Mouse (Mus musculus) CH12.LX (cell line): ENCODE data around the gene Gm13272. TPM values are rescaled to one million over a fixed set of nuclear protein-coding genes. Genes with fewer than 3 reads are reported as not detected.
"Not testable (repeated sequence)": the region's sequence is repeated elsewhere in the genome, so short reads cannot be mapped to it uniquely, and the experiment has no call there.

Experiments
- DNase-seq: peaks from one replicate; pipeline ENCODE4 v3.0.0-alpha.2; 2013; ENCODE audit errors: extremely low read depth
- H3K27ac ChIP-seq: 2 replicates; pipeline ENCODE4 v1.5.1; 2012; ENCODE audit warnings: low read depth, mild to moderate bottlenecking, control low read depth, moderate library complexity; ENCODE audit not compliant: insufficient read depth
- H3K27me3 ChIP-seq: replicated peaks from 2 replicates; pipeline ENCODE3; 2012; ENCODE audit warnings: inconsistent platforms
- H3K36me3 ChIP-seq, 2 experiments: replicated peaks in 1 of 2; 2 replicates each; pipeline versions ENCODE3 to v1.6.1; 2012; ENCODE audit warnings: inconsistent platforms in 1 of 2, low read length in 1 of 2, mild to moderate bottlenecking in 1 of 2, mixed read lengths in 1 of 2, moderate library complexity in 1 of 2; ENCODE audit not compliant: control insufficient read depth in 1 of 2, insufficient read depth in 1 of 2
- H3K4me1 ChIP-seq, 2 experiments: 2 replicates each; pipeline ENCODE4 v1.6.1; 2012; ENCODE audit warnings: inconsistent platforms in 1 of 2, moderate library complexity in 1 of 2; ENCODE audit not compliant: insufficient read depth in 2 of 2, control insufficient read depth in 1 of 2
- H3K4me2 ChIP-seq: 2 replicates; pipeline ENCODE4 v1.6.1; 2012; ENCODE audit warnings: low read depth, mild to moderate bottlenecking, control low read depth; ENCODE audit not compliant: poor library complexity, insufficient read depth, severe bottlenecking
- H3K4me3 ChIP-seq, 3 experiments: fragments of 150-350 bp in 1 of 3; sonication (generic) in 1 of 3; replicated peaks in 1 of 3; 2 replicates each; pipeline versions ENCODE3 to v1.5.1; 2011 to 2012; ENCODE audit warnings: low read depth in 2 of 3, low read length in 2 of 3, mild to moderate bottlenecking in 2 of 3, moderate library complexity in 2 of 3, control low read depth in 1 of 3, improper control_type of control experiment in 1 of 3, inconsistent platforms in 1 of 3, mixed read lengths in 1 of 3; ENCODE audit not compliant: poor library complexity in 1 of 3
- H3K79me2 ChIP-seq: replicated peaks from 2 replicates; pipeline ENCODE4 v1.6.1; 2012; ENCODE audit warnings: mild to moderate bottlenecking, moderate library complexity; ENCODE audit not compliant: control insufficient read depth, poor library complexity, insufficient read depth, severe bottlenecking; ENCODE audit errors: extremely low read depth
- H3K9ac ChIP-seq: 2 replicates; pipeline ENCODE4 v1.6.1; 2012; ENCODE audit warnings: low read depth, mild to moderate bottlenecking, control low read depth, moderate library complexity; ENCODE audit not compliant: insufficient read depth
- H3K9me3 ChIP-seq: replicated peaks from 2 replicates; pipeline ENCODE3; 2012; ENCODE audit warnings: low read length, inconsistent platforms, mixed read lengths
- BHLHE40 ChIP-seq: IDR thresholded peaks from 2 replicates; pipeline ENCODE4 v1.6.1; 2011; ENCODE audit warnings: mild to moderate bottlenecking, low read depth, low read length, improper control_type of control experiment
- CTCF ChIP-seq, 2 experiments: IDR thresholded peaks in 1 of 2; conservative IDR thresholded peaks in 1 of 2; 2 replicates each; pipeline ENCODE4 v1.5.1; 2011 to 2012; ENCODE audit warnings: low read depth in 2 of 2, low read length in 2 of 2, improper control_type of control experiment in 1 of 2, inconsistent platforms in 1 of 2, mild to moderate bottlenecking in 1 of 2, moderate library complexity in 1 of 2
- UBTF ChIP-seq: IDR thresholded peaks from 2 replicates; pipeline ENCODE4 v1.6.1; 2012; ENCODE audit warnings: low read depth, mild to moderate bottlenecking, inconsistent platforms, low read length, improper control_type of control experiment, moderate library complexity
- ZMIZ1 ChIP-seq: IDR thresholded peaks from 2 replicates; pipeline ENCODE4 v1.6.1; 2012; ENCODE audit warnings: low read depth, mild to moderate bottlenecking, inconsistent platforms, low read length, improper control_type of control experiment
- dilution Hi-C: fragments of 300-500 bp; cut with MboI; formaldehyde crosslinking; loops from 2 replicates; pipeline ENCODE4 v1.14.3; 2020; ENCODE audit warnings: low sequenced_read_pairs; ENCODE audit not compliant: extremely low pct_unique_long_range_greater_than_20kb, extremely low pct_ligation_motif_present
- in situ Hi-C: fragments of 300-500 bp; cut with MboI; formaldehyde crosslinking; loops from 3 replicates; pipeline ENCODE4 v1.14.3; 2019; ENCODE audit warnings: low sequenced_read_pairs, low pct_ligation_motif_present, low pct_unique_long_range_greater_than_20kb, mixed read lengths
- polyA plus RNA-seq: library from polyadenylated mRNA; unstranded; fragments of >175 nt; gene quantifications from 2 replicates; pipeline ENCODE4 v1.2.1, GENCODE M21; 2012; ENCODE audit warnings: low read depth; ENCODE audit not compliant: insufficient read length
- total RNA-seq, 2 experiments: library from RNA; depleted of rRNA; stranded (reverse); fragments of 300-350 nt in 1 of 2; fragments of >200 nt in 1 of 2; gene quantifications; 2 replicates each; pipeline ENCODE4 v1.2.3; 2012 to 2014

Gm13272 gene
- total and polyA plus RNA-seq, 3 experiments = not detected

DNA sequence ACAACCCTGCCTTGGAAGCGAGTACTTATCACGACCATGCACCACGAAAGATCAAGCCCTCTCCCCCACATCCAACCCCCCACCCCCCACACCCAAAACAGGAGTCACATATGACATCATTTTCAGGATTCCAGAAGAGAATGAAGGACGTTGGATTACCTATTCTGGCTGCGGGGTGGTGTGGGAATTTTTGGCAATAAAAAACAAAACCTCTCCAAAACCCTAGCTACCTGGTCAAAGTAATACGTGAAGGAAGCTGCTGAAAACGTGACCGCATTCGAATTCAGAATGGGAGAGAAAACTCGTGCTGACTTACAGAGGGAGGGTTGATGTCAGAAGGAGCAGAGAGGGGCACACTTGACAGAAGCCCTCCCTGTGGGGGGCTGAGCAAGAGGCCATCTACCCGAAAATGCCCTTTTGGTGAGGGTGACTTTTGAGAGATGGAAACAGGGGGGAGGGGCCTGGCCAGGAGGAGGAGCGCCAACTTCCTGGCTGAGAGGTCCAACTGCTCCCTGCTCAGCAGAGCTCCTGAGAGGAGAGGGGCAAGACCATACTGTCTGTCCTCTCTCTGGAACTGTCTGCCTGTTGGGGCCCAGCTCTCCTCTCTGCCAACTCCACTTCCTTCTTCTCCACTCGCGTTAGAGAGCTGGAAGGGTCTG lies 19.9 kb upstream of the Gm13272 start, which contains the start of gene Gm13283:
Gene Gm13283, plus strand, starts transcription at position 510 of the 659 bp plus-strand sequence.
- H3K27me3 ChIP-seq, H3K36me3 ChIP-seq, DNase-seq, dilution Hi-C loops, H3K4me1 ChIP-seq, in situ Hi-C loops, H3K9me3 ChIP-seq, H3K79me2 ChIP-seq, H3K27ac ChIP-seq: not testable (repeated sequence)
- H3K4me2 ChIP-seq = peak within 1 kb of the TSS; percentile 56; the same call in 1 of the 2 replicates
- peak within 1 kb of the TSS; percentile 60; the same call in 1 of the 2 replicates for H3K9ac ChIP-seq
- H3K4me3 ChIP-seq = peak within 1 kb of the TSS in 1 of 3 experiments; percentile 63
- TF ChIP-seq BHLHE40 (peak; percentile 34; the same call in 1 of the 2 replicates), ZMIZ1 (peak; percentile 32; the same call in 1 of the 2 replicates)

DNA sequence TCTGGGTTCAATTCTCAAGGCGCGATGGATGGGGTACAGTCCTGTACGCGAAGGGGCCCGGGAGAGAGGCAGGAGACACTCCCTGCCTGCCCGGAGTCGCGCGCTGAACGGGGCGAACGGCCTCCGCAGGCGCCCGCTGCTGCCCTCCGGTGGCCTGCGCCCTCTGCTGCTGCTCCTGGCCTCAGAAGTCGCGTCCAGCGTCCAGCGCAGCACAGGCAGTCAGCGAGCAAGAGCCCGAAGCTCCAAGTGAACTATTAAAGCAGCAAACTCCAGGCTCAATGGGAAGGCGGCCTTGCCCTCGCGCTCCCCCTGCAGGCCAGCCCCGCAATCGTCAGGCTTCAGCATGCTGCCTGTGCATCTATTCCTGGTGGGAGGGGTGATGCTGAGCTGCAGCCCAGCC lies 19.2 kb upstream of the Gm13272 start:
- Histone ChIP-seq H3K9ac (peak overlapping the region; percentile 60; the same call in 1 of the 2 replicates), H3K4me3 (peak overlapping the region in 1 of 3 experiments; percentile 63), H3K4me2 (peak overlapping the region; percentile 56; the same call in 1 of the 2 replicates)
- in situ Hi-C loops, dilution Hi-C loops, H3K27me3 ChIP-seq, H3K27ac ChIP-seq, H3K9me3 ChIP-seq, H3K36me3 ChIP-seq, H3K4me1 ChIP-seq, H3K79me2 ChIP-seq: not testable (repeated sequence)
- peak; percentile 56 for DNase-seq
- TF ChIP-seq CTCF (conservative IDR thresholded peaks at IDR 0.05 in 1 of 2, IDR thresholded peaks at IDR 0.05 in 1 of 2; ENCODE audit: low read depth in 2 of 2, low read length in 2 of 2) (peak in 1 of 2 experiments; percentile 42; a peak in 2 of 4 replicates), UBTF (0 out of 2 replicates have a peak, but pooled peaks have one; percentile 42)

DNA sequence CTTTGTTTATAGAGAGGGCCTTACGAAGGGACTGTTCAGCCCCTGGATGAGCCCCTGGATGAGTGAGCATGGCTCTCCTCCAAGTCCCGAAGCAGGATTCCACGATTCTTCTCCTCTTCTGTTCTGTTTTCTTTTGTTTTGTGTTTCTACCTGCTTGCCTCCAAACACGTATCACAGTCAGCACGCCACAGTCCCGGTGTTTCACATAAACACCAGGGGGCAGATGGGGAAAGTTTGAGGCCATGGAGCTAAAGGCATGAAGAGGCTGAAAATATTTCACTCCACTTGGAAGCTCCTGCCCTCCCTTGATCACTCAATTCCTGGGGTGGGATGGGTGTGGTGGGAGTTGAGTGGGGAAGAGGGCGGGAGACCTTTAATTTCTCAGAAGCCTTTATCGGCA lies 17.9 kb upstream of the Gm13272 start:
- H3K27me3 ChIP-seq, H3K9ac ChIP-seq, H3K4me3 ChIP-seq, H3K9me3 ChIP-seq, H3K27ac ChIP-seq, DNase-seq, H3K4me2 ChIP-seq, H3K4me1 ChIP-seq, H3K79me2 ChIP-seq, H3K36me3 ChIP-seq, in situ Hi-C loops, dilution Hi-C loops: not testable (repeated sequence)

DNA sequence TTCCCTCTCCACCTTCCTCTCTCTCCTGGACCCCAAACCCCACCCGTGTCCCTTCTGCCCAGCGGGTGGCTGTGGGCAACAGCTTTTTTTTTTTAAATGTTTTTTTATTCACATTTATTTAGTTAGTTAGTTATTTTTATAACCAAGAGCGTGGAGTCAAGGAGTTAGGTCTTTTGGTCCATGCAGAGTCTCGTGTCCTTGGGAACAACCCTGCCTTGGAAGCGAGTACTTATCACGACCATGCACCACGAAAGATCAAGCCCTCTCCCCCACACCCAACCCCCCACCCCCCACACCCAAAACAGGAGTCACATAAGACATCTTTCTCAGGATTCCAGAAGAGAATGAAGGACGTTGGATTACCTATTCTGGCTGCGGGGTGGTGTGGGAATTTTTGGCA lies 17.3 kb upstream of the Gm13272 start:
- H3K4me1 ChIP-seq, in situ Hi-C loops, H3K4me3 ChIP-seq, H3K79me2 ChIP-seq, H3K36me3 ChIP-seq, DNase-seq, H3K9me3 ChIP-seq, dilution Hi-C loops, H3K27ac ChIP-seq, H3K27me3 ChIP-seq, H3K9ac ChIP-seq: not testable (repeated sequence)
- peak overlapping the region; percentile 85; the same call in 1 of the 2 replicates for H3K4me2 ChIP-seq
